Mouse (Mus musculus): ENCODE data around the gene Prdx2. TPM values are rescaled to one million over a fixed set of nuclear protein-coding genes. Genes with fewer than 3 reads are reported as not detected.
A peak's percentile ranks its signal among the peaks of the same experiment; 100 is the strongest.

The Prdx2 gene
- 1,292 and 1,309 TPM in 2 replicates for polyA plus RNA-seq (2016; fragmentation: Nextera tagmentation; extraction: Ambion mirVana)

GRCm38 (mm10) chr8:84969241-84970134 lies at the start of gene Prdx2, which contains the start of the genes Gm49661 and Rnaseh2a:
Gene Prdx2 (plus strand): TSS chr8:84969587.
Gene Gm49661 (minus strand): TSS chr8:84969433.
Gene Rnaseh2a (minus strand): TSS chr8:84969767.
- peak within 1 kb of the TSS; percentile 97 for H3K4me2 ChIP-seq (replicated peaks)
- peaks cover 45% of the 10 kb centered on the region for H3K4me1 ChIP-seq
- WGBS: under 1% methylated on average over 56 of the region's 56 CpGs
- peak within 1 kb of the TSS; percentile 80 for H3K4me3 ChIP-seq
- H3K27ac ChIP-seq (replicated peaks): peak within 1 kb of the TSS; percentile 76
- H3K9me3 ChIP-seq: no peaks in the 10 kb centered on the region
- H3K27me3 ChIP-seq: no peaks in the 10 kb centered on the region
- peaks cover 39% of the 10 kb centered on the region for H3K36me3 ChIP-seq
- H3K9ac ChIP-seq (replicated peaks): peak within 1 kb of the TSS; percentile 93
- peak; percentile 65 for ATAC-seq (ENCODE audit: low FRiP score, low read depth)

DNA sequence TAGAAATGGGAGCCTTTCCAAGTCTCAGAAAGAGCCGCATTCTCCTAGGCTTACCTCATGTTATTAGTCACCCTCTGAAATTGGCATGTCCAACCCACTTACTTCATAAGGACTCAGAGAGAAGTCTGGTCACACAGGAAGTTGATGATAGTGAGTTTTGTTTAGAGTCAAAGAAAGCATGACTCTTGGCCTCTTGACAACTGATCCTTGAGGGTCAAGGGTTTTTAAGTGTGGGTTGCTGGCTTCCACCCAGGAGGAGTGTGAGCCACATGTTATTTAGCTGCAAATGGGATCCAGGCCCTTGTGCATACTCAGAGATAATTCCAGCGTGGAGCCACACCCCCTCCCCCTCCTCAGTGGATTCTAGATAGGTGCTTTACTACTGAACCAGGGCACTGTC lies 47.8 kb upstream of the Prdx2 start:
- Histone ChIP-seq H3K27ac (replicated peaks) (no peak overlapping the region), H3K36me3 (peaks cover 60% of the 10 kb centered on the region), H3K9me3 (no peaks in the 10 kb centered on the region), H3K9ac (replicated peaks) (no peak overlapping the region), H3K4me2 (replicated peaks) (no peak overlapping the region), H3K4me3 (no peak overlapping the region), H3K27me3 (peaks cover 53% of the 10 kb centered on the region), H3K4me1 (no peaks in the 10 kb centered on the region)
- no peak for ATAC-seq (ENCODE audit: low FRiP score, low read depth)
- WGBS: 90% methylated on average over 2 of the region's 2 CpGs

- H3K36me3 ChIP-seq: peaks cover 34% of the 10 kb centered on the region
- no peak overlapping the region for H3K9ac ChIP-seq (replicated peaks)
- H3K9me3 ChIP-seq: no peaks in the 10 kb centered on the region
- peaks cover 51% of the 10 kb centered on the region for H3K27me3 ChIP-seq
- H3K27ac ChIP-seq (replicated peaks): no peak overlapping the region
- H3K4me3 ChIP-seq: no peak overlapping the region
- 82% methylated on average over 7 of the region's 7 CpGs for WGBS
- H3K4me2 ChIP-seq (replicated peaks): no peak overlapping the region
- no peak for ATAC-seq (ENCODE audit: low FRiP score, low read depth)
- peaks cover 13% of the 10 kb centered on the region for H3K4me1 ChIP-seq
Observed at GRCm38 (mm10) chr8:84925557-84925956, 43.8 kb upstream of the Prdx2 start.

DNA sequence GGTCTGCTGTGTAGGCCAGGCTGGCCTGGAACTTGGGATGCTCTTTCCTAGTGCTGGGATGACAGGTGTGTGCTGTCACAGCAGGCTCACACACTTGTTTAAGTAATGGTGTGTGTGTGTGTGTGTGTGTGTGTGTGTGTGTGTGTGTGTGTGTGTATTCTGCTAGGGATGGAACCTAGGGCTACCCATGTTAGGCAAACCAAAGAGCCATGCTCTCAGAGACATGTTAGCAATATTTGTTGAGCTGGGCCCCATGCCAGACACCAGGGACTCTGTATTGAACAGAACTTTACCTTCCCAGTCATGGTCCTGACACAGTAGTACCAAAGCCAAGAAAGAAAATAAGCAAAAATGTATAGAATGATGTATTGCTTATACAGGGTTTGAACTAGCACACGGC lies 41.9 kb upstream of the Prdx2 start:
- no peak for ATAC-seq (ENCODE audit: low FRiP score, low read depth)
- no peak overlapping the region for H3K27ac ChIP-seq (replicated peaks)
- peaks cover 61% of the 10 kb centered on the region for H3K27me3 ChIP-seq
- no peak overlapping the region for H3K4me2 ChIP-seq (replicated peaks)
- H3K9ac ChIP-seq (replicated peaks): no peak overlapping the region
- no peak overlapping the region for H3K4me3 ChIP-seq
- 86% methylated on average over 1 of the region's 1 CpGs for WGBS
- peaks cover 13% of the 10 kb centered on the region for H3K4me1 ChIP-seq
- H3K9me3 ChIP-seq: no peaks in the 10 kb centered on the region
- H3K36me3 ChIP-seq: peaks cover 22% of the 10 kb centered on the region

DNA sequence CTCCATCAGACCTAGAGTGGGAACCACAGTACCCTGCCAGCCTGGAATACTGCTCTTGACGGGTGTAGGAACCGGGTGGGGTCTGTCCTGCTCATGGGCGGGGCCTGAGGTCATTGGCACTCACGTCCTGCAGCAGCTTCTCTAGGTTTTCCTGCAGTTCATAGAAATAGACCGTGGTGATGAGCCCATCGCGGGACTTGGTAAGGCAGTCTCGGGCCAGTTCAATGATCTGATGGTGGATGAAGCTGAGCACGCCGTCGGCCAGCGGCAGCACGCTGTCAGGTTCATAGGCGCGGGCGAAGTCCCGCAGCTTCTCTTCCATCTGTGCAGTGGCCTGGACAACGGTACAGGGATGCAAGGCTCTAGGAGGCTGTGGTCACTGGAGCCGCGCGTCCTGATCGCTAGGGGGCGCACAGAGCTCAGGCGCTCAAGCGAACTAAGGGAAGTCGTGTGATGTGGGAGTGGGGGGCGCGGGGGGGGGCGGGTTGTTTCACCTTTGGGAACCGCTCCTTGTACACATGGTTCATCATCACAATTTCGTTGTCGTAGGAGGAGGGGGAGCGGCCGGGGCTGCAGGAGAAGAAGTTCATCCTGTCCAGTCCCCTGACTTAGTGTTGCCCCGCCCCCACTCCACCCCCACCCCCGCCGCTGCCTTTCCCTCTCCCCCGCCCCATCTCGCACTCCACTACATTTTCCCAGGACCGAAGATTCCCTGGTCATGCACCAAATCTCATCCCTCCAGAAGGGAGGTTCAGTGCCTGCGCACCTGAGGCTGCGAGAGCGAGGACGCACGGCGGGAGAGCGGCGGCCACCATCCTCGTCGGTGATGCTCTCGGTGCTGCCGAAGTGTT lies 40.7 kb upstream of the Prdx2 start:
- Histone ChIP-seq H3K4me2 (replicated peaks) (peak overlapping the region; percentile 68), H3K9ac (replicated peaks) (peak overlapping the region; percentile 46), H3K27me3 (peaks cover 65% of the 10 kb centered on the region), H3K36me3 (peaks cover 18% of the 10 kb centered on the region), H3K9me3 (no peaks in the 10 kb centered on the region), H3K27ac (replicated peaks) (no peak overlapping the region), H3K4me3 (peak overlapping the region; percentile 43), H3K4me1 (peaks cover 15% of the 10 kb centered on the region)
- peak; percentile 79 for ATAC-seq (ENCODE audit: low FRiP score, low read depth)
- WGBS: 3% methylated on average over 43 of the region's 52 CpGs

- no peaks in the 10 kb centered on the region for H3K9me3 ChIP-seq
- H3K4me3 ChIP-seq: no peak overlapping the region
- H3K4me1 ChIP-seq: peaks cover 34% of the 10 kb centered on the region
- no peak for ATAC-seq (ENCODE audit: low FRiP score, low read depth)
- H3K36me3 ChIP-seq: peaks cover 12% of the 10 kb centered on the region
- no peak overlapping the region for H3K27ac ChIP-seq (replicated peaks)
- no peak overlapping the region for H3K4me2 ChIP-seq (replicated peaks)
- no peak overlapping the region for H3K9ac ChIP-seq (replicated peaks)
- 93% methylated on average over 13 of the region's 13 CpGs for WGBS
- H3K27me3 ChIP-seq: peaks cover 72% of the 10 kb centered on the region
Observed at GRCm38 (mm10) chr8:84930582-84930981, 38.8 kb upstream of the Prdx2 start.

- Histone ChIP-seq H3K4me1 (peaks cover 44% of the 10 kb centered on the region), H3K9me3 (no peaks in the 10 kb centered on the region), H3K4me3 (peak overlapping the region; percentile 74), H3K27me3 (peaks cover 79% of the 10 kb centered on the region), H3K27ac (replicated peaks) (no peak overlapping the region), H3K36me3 (peaks cover 3% of the 10 kb centered on the region; the same call in 1 of the 2 replicates), H3K9ac (replicated peaks) (no peak overlapping the region), H3K4me2 (replicated peaks) (peak overlapping the region; percentile 87)
- WGBS: 89% methylated on average over 16 of the region's 16 CpGs
- ATAC-seq (ENCODE audit: low FRiP score, low read depth): no peak
Observed at GRCm38 (mm10) chr8:84933767-84934559, 35.4 kb upstream of the Prdx2 start.

DNA sequence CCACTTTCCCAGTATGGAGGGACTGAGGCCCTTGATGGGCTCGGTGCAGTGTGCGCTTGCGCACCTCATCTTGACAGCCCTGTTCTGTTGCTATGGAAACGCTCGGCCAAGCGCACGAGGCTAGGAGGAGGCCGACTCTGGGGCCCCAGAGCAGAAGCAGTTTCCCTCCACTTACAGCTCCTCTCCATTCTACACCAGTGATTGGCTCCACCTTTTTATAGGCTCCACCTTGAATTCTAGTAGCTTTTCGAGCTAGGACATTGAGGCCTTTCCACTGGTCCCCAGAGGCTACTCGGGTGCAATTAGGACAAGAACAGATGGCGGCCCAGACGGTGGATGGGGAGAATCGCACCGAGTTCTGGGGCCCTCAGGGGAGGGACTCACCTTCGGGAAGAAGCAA lies 34.5 kb upstream of the Prdx2 start:
- Histone ChIP-seq H3K9ac (replicated peaks) (peak overlapping the region; percentile 83; the same call in 1 of the 2 replicates), H3K4me3 (peak overlapping the region; percentile 74), H3K36me3 (peaks cover 3% of the 10 kb centered on the region; the same call in 1 of the 2 replicates), H3K9me3 (no peaks in the 10 kb centered on the region), H3K27me3 (peaks cover 70% of the 10 kb centered on the region), H3K27ac (replicated peaks) (peak overlapping the region; percentile 65), H3K4me1 (peaks cover 38% of the 10 kb centered on the region), H3K4me2 (replicated peaks) (peak overlapping the region; percentile 87)
- peak; percentile 76 for ATAC-seq (ENCODE audit: low FRiP score, low read depth)
- WGBS: 2% methylated on average over 15 of the region's 15 CpGs

GRCm38 (mm10) chr8:84935489-84935888 lies 33.9 kb upstream of the Prdx2 start:
- Histone ChIP-seq H3K9ac (replicated peaks) (peak overlapping the region; percentile 83; the same call in 1 of the 2 replicates), H3K4me3 (peak overlapping the region; percentile 74), H3K36me3 (peaks cover 2% of the 10 kb centered on the region; the same call in 1 of the 2 replicates), H3K4me2 (replicated peaks) (peak overlapping the region; percentile 87), H3K27ac (replicated peaks) (peak overlapping the region; percentile 65), H3K9me3 (no peaks in the 10 kb centered on the region), H3K27me3 (peaks cover 64% of the 10 kb centered on the region), H3K4me1 (peaks cover 38% of the 10 kb centered on the region)
- 8% methylated on average over 14 of the region's 14 CpGs for WGBS
- peak; percentile 43 for ATAC-seq (ENCODE audit: low FRiP score, low read depth)

DNA sequence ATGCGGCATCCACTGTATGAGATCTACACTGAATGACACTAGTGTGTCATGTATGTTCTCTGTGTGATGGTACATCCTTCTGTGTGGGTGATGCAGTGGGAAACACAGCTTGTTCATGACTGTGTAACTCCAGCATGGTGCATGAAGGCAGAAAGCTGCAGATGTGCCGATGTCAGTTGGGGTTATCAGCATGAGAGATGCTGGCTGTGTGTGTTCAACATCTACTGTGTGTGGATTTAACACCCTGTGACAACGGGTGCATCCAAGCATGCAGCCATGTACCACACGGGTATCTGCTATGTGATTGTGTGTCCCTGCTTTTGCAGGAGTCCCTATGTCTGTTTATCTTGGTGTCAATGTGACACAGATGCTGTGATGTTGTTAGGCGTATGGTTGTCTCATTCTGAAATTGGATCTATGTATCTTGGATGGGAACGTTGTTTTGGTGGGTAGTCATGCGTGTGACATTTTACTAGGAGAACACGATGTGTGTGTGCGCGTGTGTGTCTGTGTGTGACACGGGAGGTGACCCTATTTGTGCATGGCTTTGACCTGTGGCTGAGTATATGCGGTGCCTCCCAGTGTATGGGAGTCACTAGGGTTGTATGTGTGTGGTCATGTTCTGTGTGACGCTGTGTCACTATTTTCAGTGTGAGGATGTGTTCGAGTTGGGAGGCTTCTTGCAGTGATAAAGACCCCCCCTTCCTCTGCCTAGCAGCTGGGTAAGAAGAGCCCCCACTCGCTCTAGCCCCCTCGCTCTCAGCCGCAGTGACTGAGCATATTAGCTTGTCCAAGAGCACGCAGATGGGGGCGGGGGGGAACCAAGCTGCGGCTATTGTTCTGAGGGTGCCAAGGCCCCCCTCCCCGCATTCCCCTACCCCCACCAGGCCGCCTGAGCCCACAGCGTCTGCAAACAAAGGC lies 33.1 kb upstream of the Prdx2 start:
- 16% methylated on average over 23 of the region's 23 CpGs for WGBS
- Histone ChIP-seq H3K4me2 (replicated peaks) (peak overlapping the region; percentile 87), H3K9me3 (no peaks in the 10 kb centered on the region), H3K4me3 (peak overlapping the region; percentile 74), H3K9ac (replicated peaks) (peak overlapping the region; percentile 83), H3K27ac (replicated peaks) (peak overlapping the region; percentile 90), H3K4me1 (peaks cover 38% of the 10 kb centered on the region), H3K36me3 (no peaks in the 10 kb centered on the region), H3K27me3 (peaks cover 59% of the 10 kb centered on the region)
- peak; percentile 35; the same call in 1 of the 2 replicates for ATAC-seq (ENCODE audit: low FRiP score, low read depth)

All from midbrain, embryonic 12.5 days (tissue).